Mouse (Mus musculus) 3134 (cell line): ENCODE results near the gene Ywhab.
A peak's percentile ranks its signal among the peaks of the same experiment; 100 is the strongest.

ENCODE experiments used
- DNase-seq: peaks from one replicate; pipeline ENCODE4 v3.0.0-alpha.2; 2011; ENCODE audit warnings: low spot score; ENCODE audit not compliant: insufficient read length; ENCODE audit errors: extremely low read depth

Gene Ywhab

GRCm38 (mm10) chr2:163994654-163994976 lies at the start of gene Ywhab:
Gene Ywhab, plus strand, starts transcription at chr2:163994960.
- no peak for DNase-seq

DNA sequence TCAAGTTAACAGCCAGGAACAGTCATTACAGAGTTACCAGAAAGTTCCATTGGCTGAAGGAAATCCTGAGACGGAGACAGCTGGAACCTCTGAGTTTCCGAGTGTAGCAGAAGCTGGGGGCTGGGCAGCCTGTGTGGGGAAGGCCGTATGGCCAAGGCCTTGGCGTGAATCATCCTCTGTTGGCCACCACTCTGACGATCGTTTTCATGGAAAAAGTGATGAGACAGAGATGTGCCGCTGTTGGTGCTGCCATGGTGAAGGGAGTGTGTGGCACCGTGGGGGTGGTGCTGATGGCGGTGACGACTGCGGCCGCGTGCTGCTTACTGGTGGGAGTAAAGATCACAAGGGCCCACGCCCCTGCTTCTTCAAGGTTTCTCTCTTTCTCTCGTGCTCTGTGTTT lies 48.5 kb upstream of the Ywhab start:
- peak; percentile 19 for DNase-seq

GRCm38 (mm10) chr2:163947976-163948375 lies 46.8 kb upstream of the Ywhab start:
- no peak for DNase-seq

GRCm38 (mm10) chr2:163951770-163952169 lies 43.0 kb upstream of the Ywhab start:
- DNase-seq = no peak

GRCm38 (mm10) chr2:163953622-163954310 lies 41.0 kb upstream of the Ywhab start:
- no peak for DNase-seq

DNA sequence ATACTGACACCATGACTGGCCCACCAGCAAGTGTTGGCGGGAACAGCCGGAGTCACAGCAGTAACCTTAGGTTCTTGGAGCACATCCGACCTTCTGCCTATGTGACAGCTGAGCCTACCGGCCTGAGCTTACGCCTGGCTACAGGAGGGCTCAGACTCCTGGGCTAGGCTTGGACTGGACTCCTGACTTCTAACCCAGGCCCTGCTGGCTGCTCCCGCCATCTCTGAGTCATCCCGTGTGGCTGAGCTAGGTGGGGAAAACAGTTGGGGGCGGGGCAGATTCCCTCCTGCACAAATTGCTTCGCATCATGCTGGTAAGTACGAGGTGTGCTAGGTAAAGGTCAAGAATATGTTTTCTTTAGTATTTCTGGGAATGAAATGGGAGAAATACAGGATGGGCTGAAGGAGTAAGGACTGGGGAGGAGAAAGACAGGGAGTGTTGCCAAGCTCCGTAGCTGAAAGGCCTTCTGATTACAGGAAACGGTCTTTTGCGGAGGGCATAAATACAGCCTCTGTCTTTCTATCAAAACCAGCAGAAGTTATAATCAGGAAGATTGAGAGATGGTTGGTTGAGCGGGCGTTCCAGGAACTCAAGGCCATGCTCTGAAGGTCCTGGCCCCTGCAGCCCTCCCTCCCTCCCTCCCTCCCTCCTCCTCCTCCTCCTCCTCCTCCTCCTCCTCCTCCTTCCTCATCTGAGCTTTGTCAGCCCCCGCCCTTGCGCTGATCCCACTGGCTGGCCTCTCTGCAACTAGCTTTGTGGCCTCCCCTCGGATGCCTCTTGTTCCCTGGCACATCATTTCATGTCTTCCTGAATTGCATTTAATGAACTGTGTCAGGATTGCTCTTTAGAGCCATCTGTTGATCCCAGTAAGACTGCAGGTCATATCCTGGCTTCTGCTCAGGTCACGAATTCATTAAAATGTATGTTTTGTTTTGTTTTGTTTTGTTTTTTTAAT lies 29.9 kb upstream of the Ywhab start:
- DNase-seq = peak; percentile 60

DNA sequence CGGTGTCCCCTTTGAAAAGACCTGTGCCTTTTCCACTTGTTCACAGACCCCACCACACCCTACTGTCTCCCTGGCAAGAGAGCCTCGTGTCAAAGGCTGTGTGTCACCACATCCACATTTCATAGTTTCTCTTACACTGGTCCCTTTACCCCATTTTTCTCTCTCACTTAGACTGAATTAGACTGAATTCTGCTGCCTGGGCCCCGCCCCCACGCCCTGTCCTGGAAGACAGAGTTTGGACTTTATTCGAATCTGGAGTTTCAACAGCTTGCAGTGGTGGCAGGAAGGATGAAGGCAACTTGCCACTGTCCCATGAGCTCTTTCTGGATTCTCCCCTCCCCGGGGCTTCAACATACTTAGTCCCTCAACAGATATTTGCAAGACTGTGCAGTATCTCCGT lies 29.1 kb upstream of the Ywhab start:
- DNase-seq = no peak

DNA sequence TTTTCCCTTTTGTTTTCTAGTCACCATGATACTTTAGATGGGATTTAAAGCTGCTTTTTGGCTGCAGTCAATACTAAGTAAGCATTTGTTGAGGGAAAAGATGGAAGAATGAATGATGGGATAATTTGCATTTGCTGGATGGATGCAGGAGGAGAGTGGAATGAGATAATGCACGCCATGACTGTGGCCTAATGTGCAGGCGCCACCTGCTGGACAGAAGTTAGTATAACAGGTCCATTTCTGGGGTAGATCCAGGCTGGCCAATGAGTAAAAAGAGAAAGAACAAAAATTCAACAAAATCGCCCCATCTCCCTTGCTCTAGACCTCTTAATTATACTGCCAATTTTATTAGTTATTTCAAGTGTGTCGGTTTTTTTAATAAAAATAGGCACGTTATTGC lies 26.2 kb upstream of the Ywhab start:
- no peak for DNase-seq

- no peak for DNase-seq
Measured at GRCm38 (mm10) chr2:163970326-163970725, 24.4 kb upstream of the Ywhab start.

DNA sequence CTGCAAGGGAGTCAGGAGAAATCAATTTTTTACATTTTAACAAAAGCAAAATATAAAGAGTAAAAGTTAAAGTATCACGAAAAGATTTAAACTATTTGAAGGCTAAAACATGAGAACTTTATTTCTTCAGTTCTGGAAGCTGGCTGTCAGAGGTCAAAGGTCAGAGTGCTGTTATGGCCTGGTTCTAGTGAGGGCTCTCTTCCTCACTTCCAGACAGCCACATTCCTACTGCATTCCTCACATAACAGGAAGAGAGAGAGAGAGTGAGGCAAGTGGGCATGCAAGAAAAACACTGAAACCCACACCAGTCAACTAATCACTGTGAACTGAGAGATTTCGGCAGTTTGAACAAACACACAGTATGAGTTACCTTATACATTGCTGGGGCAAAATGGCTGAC lies 20.7 kb upstream of the Ywhab start:
- no peak for DNase-seq

GRCm38 (mm10) chr2:163976448-163976847 lies 18.3 kb upstream of the Ywhab start:
- no peak for DNase-seq

DNA sequence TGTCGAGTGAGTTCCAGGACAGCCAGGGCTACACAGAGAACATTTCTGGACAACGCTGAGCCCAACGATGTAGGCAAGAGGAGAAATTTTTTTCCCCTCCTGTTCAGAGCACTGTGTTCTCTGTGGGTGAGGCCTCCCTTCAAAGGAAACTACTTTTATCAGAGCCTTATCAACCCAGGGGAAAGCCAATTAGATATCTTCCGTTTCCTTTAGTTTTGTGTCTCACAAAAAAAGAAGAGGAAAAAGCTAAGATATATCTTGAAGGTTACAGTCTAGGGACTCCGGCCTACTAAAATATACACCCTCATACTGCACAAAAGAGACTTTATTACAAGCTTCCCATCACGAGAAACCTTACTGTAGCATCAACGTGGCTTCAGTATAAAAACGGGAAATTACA lies 7.5 kb upstream of the Ywhab start:
- no peak for DNase-seq

- no peak for DNase-seq
Measured at GRCm38 (mm10) chr2:163992871-163993270, 1.9 kb upstream of the Ywhab start.

DNA sequence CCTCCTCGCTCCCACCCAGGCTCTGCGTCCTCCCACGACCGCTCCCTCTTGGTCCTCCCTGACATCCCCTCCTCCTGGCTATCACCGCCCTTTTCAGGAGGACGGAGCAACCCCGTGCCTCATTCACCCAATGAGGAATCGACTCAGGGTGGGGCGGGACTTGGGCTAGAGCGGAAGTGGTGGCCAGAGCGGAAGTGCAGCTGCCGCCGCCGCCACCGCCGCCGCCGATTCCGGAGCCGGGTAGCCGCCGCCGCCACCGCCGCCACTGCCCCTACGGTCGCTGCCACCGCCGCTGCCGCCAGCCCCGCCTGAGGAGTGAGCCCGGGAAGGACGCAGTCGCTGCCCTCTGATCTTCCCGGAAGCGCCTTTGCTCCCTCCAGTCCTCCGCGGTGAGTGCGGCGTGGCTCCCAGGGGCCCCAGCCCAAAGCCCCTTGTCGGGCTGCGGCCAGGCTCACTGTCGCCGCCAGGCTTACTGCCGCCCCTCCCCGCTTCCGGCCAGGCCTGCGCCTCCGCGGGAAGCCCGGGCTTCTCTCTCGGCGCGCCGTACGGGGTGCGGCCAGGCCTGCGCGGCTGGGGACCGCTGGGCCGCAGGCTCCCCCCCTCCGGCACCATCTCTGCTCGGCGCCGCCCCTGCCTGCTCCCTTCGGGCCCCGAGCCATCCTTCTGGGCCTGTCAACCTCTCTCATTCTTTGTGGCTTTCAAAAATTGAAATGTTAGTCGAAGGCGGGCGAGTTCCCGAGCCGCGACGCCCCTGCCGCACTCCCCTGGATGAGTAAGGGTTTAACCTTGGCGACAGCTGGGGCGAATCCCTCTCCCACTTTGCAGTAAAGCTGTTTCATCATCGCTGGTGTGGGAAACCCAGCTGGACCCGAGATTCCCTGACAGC lies 460 bp downstream of the Ywhab start:
- peak; percentile 97 for DNase-seq

- DNase-seq = no peak
Measured at GRCm38 (mm10) chr2:163996275-163996674, 1.5 kb downstream of the Ywhab start.

DNA sequence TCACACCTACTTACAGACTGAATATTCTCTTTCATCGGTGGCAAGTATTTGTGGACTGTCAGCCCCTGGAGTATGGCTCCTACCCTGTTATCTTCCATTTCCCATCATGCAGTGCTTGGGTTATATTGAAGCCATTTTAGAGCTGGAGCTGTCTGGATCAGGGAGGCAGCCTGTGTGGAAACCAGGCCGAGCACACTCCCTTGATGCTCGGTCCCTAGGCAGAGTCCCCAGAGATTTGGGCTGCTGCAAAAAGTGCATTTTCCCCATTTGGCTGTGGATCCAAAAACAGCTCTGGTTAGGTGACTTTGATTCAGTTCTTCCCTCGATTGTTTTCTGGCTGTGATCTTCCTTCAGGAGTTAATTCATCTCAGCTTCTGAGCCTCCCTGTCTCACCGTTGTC lies 2.1 kb downstream of the Ywhab start:
- DNase-seq = no peak

DNA sequence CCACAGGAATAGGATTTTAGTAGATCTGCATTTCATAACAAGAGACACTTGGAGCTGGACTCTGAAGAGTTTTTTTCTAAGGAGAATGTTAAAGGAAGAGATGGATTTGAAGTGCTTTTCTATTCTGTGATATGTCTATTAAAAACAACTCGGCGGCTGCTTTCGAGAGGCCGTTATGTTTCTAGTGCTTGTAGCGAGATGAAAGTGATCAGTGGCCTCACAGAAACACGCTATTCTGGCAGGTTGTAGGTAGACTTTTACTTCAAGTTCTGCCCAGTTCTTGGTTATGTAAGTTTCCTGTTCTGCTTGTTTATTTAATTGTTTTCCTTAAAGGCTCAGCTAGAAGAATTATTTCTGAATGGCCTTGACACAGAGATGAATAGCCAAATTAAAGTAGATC lies 4.2 kb downstream of the Ywhab start:
- DNase-seq = no peak

DNA sequence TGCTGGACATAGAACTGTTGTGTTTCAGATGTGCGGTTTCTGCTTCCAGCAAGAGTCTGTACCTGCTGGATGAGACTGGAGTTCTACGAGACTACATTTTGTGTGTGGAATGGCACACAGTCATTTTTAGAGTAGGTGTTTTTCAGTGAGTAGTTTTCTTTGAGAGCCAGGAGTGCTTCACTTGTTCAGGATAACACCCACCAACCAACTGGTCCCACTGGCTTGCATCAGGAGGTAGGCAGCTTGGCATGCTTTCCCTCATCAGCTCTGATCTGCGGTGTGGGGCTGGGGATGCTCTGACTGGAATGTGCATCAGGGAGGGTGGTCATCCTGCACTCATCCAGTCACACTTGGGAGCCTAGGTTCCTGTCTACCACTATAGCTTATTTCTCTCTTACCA lies 7.9 kb downstream of the Ywhab start:
- DNase-seq = no peak

DNA sequence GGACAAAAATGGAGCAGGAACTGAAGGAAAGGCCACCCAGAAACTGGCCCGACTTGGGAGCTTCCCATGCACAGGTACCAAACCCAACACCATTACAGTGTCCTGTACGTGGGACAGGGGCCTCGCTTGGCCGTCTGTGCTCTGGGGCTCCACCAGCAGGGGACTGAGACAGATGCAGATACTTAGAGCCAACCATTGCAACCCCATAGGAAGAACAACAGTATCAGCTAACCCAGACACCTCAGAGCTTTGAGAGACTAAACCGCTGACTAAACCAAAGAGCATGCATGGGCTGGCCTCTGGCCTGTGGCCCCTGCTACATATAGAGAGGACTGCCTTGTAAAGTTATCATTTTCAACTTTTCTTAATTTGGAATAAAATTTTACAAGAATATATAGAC lies 9.7 kb downstream of the Ywhab start:
- no peak for DNase-seq

- DNase-seq = peak; percentile 23
Measured at GRCm38 (mm10) chr2:164006932-164007331, 12.2 kb downstream of the Ywhab start.

- no peak for DNase-seq
Measured at GRCm38 (mm10) chr2:164007547-164007946, 12.8 kb downstream of the Ywhab start.
